Mouse (Mus musculus) lung, embryonic 14.5 days (tissue): Measurements from ENCODE around the gene Pla2g7. TPM values are rescaled to one million over a fixed set of nuclear protein-coding genes. Genes with fewer than 3 reads are reported as not detected.

ENCODE experiments used
- ATAC-seq: fragments of 200-750 bp; cut with Nextera tagmentation; 2 replicates; pipeline ENCODE4 v1.8.0; 2017; ENCODE audit warnings: mild to moderate bottlenecking, moderate TSS enrichment, moderate library complexity; ENCODE audit not compliant: insufficient read depth
- DNase-seq: peaks from one replicate; pipeline ENCODE4 v3.0.0-alpha.2; 2015
- H3K27ac ChIP-seq: fragments of 300-500 bp; sonication (generic); 2 replicates; pipeline ENCODE4 v1.5.1; 2014; ENCODE audit warnings: low read depth, mild to moderate bottlenecking, moderate library complexity
- H3K27me3 ChIP-seq: fragments of 300-500 bp; sonication (generic); 2 replicates; pipeline ENCODE4 v1.6.1; 2014; ENCODE audit warnings: low read length, control low read depth; ENCODE audit not compliant: insufficient read depth
- H3K36me3 ChIP-seq: fragments of 300-500 bp; sonication (generic); 2 replicates; pipeline ENCODE4 v1.6.1; 2014; ENCODE audit warnings: control low read depth; ENCODE audit not compliant: insufficient read depth
- H3K4me1 ChIP-seq: fragments of 300-500 bp; sonication (generic); 2 replicates; pipeline ENCODE4 v1.6.1; 2014; ENCODE audit warnings: antibody characterized with exemption, control low read depth; ENCODE audit not compliant: insufficient read depth
- H3K4me2 ChIP-seq: fragments of 300-500 bp; sonication (generic); 2 replicates; pipeline ENCODE4 v1.6.1; 2014; ENCODE audit warnings: mild to moderate bottlenecking
- H3K4me3 ChIP-seq: fragments of 300-500 bp; sonication (generic); 2 replicates; pipeline ENCODE4 v1.5.1; 2014; ENCODE audit warnings: low read depth, low read length
- H3K9ac ChIP-seq: fragments of 300-500 bp; sonication (generic); 2 replicates; pipeline ENCODE4 v1.6.1; 2014
- H3K9me3 ChIP-seq: fragments of 300-500 bp; sonication (generic); 2 replicates; pipeline ENCODE4 v1.6.1; 2016; ENCODE audit warnings: low read depth, low read length, control low read depth
- CTCF ChIP-seq: IDR thresholded peaks from 2 replicates; pipeline ENCODE4 v1.5.1; 2016; ENCODE audit warnings: antibody characterized with exemption, low read depth
- WGBS: fragments of 180-500 bp; shearing (Covaris S2); extraction: QIAGEN DNeasy Blood & Tissue Kit; methylation state at CpG from one replicate; pipeline ENCODE4 v1.1.7; 2014; 5-methylcytosine and 5-hydroxymethylcytosine counted together
- polyA plus RNA-seq: library from polyadenylated mRNA; unstranded; fragments of >200 nt; fragmentation: Nextera tagmentation; extraction: Ambion mirVana; gene quantifications from 2 replicates; pipeline ENCODE4 v1.2.1, GENCODE M21; 2014

Gene Pla2g7
- polyA plus RNA-seq, 1 experiment from 2014 or later = 14.9 TPM

DNA sequence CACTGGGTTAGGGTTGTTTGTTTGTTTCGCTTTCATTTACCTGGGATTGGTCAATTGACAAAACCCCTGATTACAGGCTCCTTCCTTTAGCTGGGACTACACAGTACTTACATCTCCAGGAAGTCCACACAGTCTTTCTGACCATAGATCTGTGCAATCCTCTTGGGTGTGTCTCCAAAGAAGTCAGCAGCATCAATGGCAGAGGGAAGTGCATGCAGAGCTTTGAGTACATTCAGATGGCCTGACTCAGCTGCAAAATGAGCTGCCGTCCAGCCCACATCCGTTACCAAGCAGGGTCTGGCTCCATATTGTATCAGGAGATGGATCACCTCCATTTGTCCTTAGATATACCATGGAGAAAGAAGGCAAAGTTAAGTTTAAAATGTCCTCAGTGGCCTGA lies 29.1 kb upstream of the Pla2g7 start:
- no peaks in the 10 kb centered on the region for H3K27me3 ChIP-seq
- H3K4me3 ChIP-seq = no peak overlapping the region
- TF ChIP-seq CTCF = no peak
- no peak overlapping the region for H3K27ac ChIP-seq
- WGBS = 84% methylated on average over 3 of the region's 3 CpGs
- DNase-seq = no peak
- H3K4me2 ChIP-seq = no peak overlapping the region
- no peak for ATAC-seq
- no peaks in the 10 kb centered on the region for H3K4me1 ChIP-seq
- no peaks in the 10 kb centered on the region for H3K9me3 ChIP-seq
- H3K9ac ChIP-seq = no peak overlapping the region
- no peaks in the 10 kb centered on the region for H3K36me3 ChIP-seq

DNA sequence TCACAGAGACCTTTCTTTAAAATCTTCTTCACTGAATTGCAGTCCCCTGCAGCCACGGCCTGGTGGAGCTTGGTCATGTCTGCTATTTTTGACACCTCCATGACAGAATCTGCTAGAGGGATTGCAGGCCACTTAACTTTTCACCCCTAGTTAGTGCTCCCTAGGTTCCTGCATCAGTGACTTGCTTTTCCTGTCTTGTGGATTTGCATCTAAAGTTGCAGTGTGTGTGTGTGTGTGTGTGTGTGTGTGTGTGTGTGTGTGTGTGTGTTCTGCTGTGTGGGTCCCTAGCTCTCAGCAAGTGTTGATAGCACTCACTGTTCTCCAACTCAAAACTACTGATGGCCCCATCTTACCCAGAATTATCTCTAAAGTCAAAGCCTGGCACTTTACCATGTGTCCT lies 24.4 kb upstream of the Pla2g7 start, which contains the start of gene Ankrd66:
Gene Ankrd66, minus strand, starts transcription at position 101 of the 400 bp plus-strand sequence.
- H3K36me3 ChIP-seq = no peaks in the 10 kb centered on the region
- no peaks in the 10 kb centered on the region for H3K9me3 ChIP-seq
- no peak within 1 kb of the TSS for H3K4me3 ChIP-seq
- H3K4me2 ChIP-seq = no peak within 1 kb of the TSS
- H3K27ac ChIP-seq = no peak within 1 kb of the TSS
- no peak within 1 kb of the TSS for H3K9ac ChIP-seq
- WGBS = 27% methylated on average over 1 of the region's 1 CpGs
- H3K4me1 ChIP-seq = no peaks in the 10 kb centered on the region
- no peak for ATAC-seq
- no peaks in the 10 kb centered on the region for H3K27me3 ChIP-seq
- no peak for TF ChIP-seq CTCF
- no peak for DNase-seq

DNA sequence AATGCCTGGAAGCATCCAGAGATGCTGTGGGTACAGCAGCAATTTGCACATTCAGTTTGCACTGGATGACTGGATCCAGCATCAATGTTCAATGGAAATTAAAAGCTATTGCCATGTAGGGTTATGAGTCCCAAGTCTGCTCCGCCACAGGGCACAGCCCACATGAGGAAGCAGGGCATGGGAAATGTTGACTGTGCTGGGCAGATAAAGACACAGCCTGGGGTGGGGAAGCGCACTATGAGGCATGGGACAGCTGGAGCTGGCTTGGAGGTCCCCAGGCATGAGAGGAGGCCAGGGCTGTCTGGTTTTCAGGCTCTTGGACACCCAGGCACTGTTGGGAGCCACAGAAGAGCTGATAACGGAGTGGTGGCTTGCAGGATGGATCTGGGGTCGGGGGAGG lies 23.9 kb upstream of the Pla2g7 start:
- Histone ChIP-seq H3K27ac (no peak overlapping the region), H3K9ac (no peak overlapping the region), H3K4me2 (no peak overlapping the region), H3K27me3 (no peaks in the 10 kb centered on the region), H3K9me3 (no peaks in the 10 kb centered on the region), H3K4me1 (no peaks in the 10 kb centered on the region), H3K36me3 (no peaks in the 10 kb centered on the region), H3K4me3 (no peak overlapping the region)
- TF ChIP-seq CTCF = no peak
- no peak for ATAC-seq
- WGBS = 75% methylated on average over 4 of the region's 4 CpGs
- DNase-seq = no peak

DNA sequence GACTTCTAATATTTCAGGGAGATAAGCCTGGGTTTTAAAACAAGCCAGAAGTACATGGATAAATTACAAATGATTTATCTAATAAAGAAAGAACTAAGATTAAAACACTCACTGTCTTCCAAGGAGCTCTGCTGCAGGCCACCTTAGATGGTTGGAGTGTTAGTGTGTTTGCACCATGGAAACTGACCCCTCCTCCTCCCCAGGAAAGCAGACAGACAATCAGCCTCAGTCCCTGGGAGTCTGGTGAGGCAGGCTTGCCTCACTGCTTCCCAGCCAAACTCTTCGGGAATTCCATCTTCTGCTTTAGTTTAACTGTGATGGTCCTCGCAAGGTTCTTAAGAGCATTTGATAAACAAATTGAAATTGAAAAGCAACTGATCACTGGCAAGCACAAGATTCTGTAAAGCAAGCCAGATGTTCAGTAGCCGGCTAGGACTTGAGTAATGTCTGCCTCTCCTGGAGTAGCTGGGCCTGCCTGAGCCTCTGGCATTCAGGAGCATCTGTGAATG lies 16.7 kb upstream of the Pla2g7 start:
- Histone ChIP-seq H3K4me2 (no peak overlapping the region), H3K9me3 (no peaks in the 10 kb centered on the region), H3K27ac (no peak overlapping the region), H3K4me3 (no peak overlapping the region), H3K36me3 (no peaks in the 10 kb centered on the region), H3K27me3 (no peaks in the 10 kb centered on the region), H3K9ac (no peak overlapping the region), H3K4me1 (no peaks in the 10 kb centered on the region)
- DNase-seq = peak; percentile 22
- no peak for ATAC-seq
- WGBS = 17% methylated on average over 3 of the region's 3 CpGs
- no peak for TF ChIP-seq CTCF

DNA sequence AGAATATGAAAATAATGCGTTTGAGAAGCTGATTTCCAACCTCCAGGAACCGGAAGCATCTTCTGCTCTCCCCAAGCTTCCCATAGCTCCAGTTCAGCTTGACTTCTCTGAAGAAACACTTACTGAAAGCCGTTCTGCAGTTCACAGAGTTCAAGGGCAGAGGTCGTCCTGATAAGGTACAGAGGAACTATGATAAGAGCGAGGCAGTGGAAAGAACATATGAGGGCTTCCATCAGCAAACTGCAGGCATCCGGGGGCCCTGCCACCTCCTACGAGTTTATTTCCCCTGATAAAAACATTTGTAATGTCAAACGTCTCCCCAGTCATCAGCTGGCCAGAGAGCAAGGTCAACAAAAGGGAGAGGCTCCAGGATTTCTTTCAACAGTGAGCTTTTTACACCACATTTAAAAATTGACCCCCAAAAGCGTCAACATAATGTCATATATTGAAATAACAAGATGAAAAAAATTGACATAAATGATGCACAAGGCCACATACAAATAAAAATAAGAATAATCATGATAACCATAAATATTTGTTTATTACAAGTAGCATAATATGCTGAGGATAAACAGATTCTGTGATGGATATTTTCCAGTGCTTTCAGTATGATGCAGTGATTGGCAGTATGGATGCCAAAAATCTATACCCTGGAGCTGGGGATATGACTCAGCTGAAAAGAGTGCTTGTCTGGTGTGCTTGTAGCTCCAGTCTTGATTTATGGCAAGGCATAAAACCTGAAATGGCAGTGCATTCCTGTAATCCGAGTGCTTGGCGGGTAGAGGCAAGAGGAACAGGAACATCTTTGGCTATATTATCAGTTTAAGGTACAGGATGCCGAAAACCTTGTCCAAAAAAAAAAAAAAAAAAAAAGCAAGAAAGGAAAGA lies 13.1 kb upstream of the Pla2g7 start:
- Histone ChIP-seq H3K4me3 (no peak overlapping the region), H3K9me3 (no peaks in the 10 kb centered on the region), H3K4me1 (no peaks in the 10 kb centered on the region), H3K27me3 (no peaks in the 10 kb centered on the region), H3K27ac (no peak overlapping the region), H3K4me2 (no peak overlapping the region), H3K36me3 (no peaks in the 10 kb centered on the region), H3K9ac (no peak overlapping the region)
- no peak for ATAC-seq
- DNase-seq = no peak
- WGBS = 31% methylated on average over 12 of the region's 12 CpGs
- no peak for TF ChIP-seq CTCF

DNA sequence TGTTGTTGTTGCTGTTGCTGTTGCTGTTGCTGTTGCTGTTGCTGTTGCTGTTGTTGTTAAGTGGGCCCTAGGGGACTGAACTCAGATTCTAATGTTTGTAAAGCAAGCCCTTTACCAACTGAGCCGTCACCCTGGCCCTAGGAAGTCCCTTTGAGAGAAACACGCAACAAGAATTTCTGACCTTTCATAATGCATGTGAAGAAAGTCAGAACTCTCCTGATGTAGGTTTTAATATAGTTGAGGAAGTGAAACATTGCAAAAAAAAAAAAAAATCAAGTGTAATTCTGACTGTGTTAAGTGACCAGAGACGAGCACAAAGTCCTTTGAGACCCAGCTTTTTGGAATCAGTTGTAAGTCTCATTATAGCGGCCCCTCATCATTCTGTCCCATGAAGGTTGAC lies 10.8 kb upstream of the Pla2g7 start:
- H3K27me3 ChIP-seq = no peaks in the 10 kb centered on the region
- no peak for TF ChIP-seq CTCF
- no peak for DNase-seq
- no peaks in the 10 kb centered on the region for H3K9me3 ChIP-seq
- H3K36me3 ChIP-seq = no peaks in the 10 kb centered on the region
- no peak overlapping the region for H3K4me2 ChIP-seq
- no peak overlapping the region for H3K4me3 ChIP-seq
- WGBS = 79% methylated on average over 4 of the region's 4 CpGs
- no peak overlapping the region for H3K9ac ChIP-seq
- H3K27ac ChIP-seq = no peak overlapping the region
- H3K4me1 ChIP-seq = no peaks in the 10 kb centered on the region
- no peak for ATAC-seq

DNA sequence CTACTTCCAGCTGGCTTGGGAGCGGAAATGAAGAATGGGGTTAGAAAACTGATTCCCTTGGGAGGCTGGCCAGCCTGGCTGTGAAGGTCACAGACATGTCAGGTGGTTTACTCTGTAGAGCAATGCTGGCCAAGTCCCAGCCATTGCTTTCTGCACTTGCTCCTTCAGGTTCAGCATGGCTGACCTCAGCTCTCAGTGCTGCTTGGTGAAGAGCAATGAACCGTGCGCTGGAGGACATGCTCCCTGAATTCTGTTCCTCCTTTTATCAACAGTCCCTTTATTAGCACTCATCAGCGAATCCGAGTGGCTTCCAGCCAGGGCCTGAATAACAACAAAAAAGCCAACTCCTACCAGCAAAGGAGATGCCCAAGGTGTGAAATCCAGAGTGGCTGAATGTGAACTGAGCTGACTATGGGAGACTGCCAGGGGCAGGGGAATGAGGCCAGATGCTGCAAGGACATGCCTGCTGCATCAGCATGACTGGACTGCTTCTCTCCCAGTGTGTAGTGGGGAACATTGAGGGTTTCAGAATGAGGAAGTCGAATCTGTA lies 10.3 kb upstream of the Pla2g7 start:
- H3K9me3 ChIP-seq = no peaks in the 10 kb centered on the region
- no peak for TF ChIP-seq CTCF
- no peak overlapping the region for H3K4me2 ChIP-seq
- DNase-seq (peak; percentile 42), ATAC-seq (peak; percentile 63)
- no peaks in the 10 kb centered on the region for H3K27me3 ChIP-seq
- whole genome bisulfite sequencing = 58% methylated on average over 6 of the region's 6 CpGs
- H3K36me3 ChIP-seq = no peaks in the 10 kb centered on the region
- no peak overlapping the region for H3K27ac ChIP-seq
- H3K4me1 ChIP-seq = no peaks in the 10 kb centered on the region
- no peak overlapping the region for H3K9ac ChIP-seq
- H3K4me3 ChIP-seq = no peak overlapping the region
